Mouse (Mus musculus) embryo, embryonic 11.5 days (tissue): ENCODE data around the gene Frmd6.

Experiments used
- DNase-seq: peaks from one replicate; pipeline ENCODE4 v3.0.0-alpha.2; 2012; ENCODE audit warnings: low read depth, low spot score

Gene Frmd6

GRCm38 (mm10) chr12:70897434-70897833, 72.1 kb downstream of the Frmd6 start:
- no peak for DNase-seq

- DNase-seq = no peak
Measured at GRCm38 (mm10) chr12:70898450-70898849, 73.1 kb downstream of the Frmd6 start.

- no peak for DNase-seq
Measured at GRCm38 (mm10) chr12:70904471-70904870, 79.2 kb downstream of the Frmd6 start.

- no peak for DNase-seq
Measured at GRCm38 (mm10) chr12:70906867-70907266, 81.6 kb downstream of the Frmd6 start.

- no peak for DNase-seq
Measured at GRCm38 (mm10) chr12:70907651-70908050, 82.3 kb downstream of the Frmd6 start.

- DNase-seq = no peak
Measured at GRCm38 (mm10) chr12:70908076-70908475, 82.8 kb downstream of the Frmd6 start.

GRCm38 (mm10) chr12:70910241-70910720, 85.0 kb downstream of the Frmd6 start:
- DNase-seq = peak; percentile 71

GRCm38 (mm10) chr12:70911029-70911428, 85.7 kb downstream of the Frmd6 start:
- DNase-seq = peak; percentile 74

- no peak for DNase-seq
Measured at GRCm38 (mm10) chr12:70911676-70912379, 86.5 kb downstream of the Frmd6 start.

- no peak for DNase-seq
Measured at GRCm38 (mm10) chr12:70913429-70913828, 88.1 kb downstream of the Frmd6 start.

GRCm38 (mm10) chr12:70914387-70914786, 89.1 kb downstream of the Frmd6 start:
- DNase-seq = no peak

- DNase-seq = no peak
Measured at GRCm38 (mm10) chr12:70929781-70930180, 104.5 kb downstream of the Frmd6 start.

- no peak for DNase-seq
Measured at GRCm38 (mm10) chr12:70937150-70937549, 111.8 kb downstream of the Frmd6 start.

- DNase-seq = peak; percentile 89
Measured at GRCm38 (mm10) chr12:70937571-70938384, 112.5 kb downstream of the Frmd6 start, which contains the start of gene Actr10. Gene Actr10 (plus strand): TSS chr12:70937857.

- no peak for DNase-seq
Measured at GRCm38 (mm10) chr12:70940806-70941205, 115.5 kb downstream of the Frmd6 start.

GRCm38 (mm10) chr12:70944181-70944580, 118.9 kb downstream of the Frmd6 start:
- DNase-seq = no peak

- no peak for DNase-seq
Measured at GRCm38 (mm10) chr12:70946585-70947256, 121.4 kb downstream of the Frmd6 start.
